11 mouse cellular contexts compared by ENCODE assay signal in the genomic region with DNA sequence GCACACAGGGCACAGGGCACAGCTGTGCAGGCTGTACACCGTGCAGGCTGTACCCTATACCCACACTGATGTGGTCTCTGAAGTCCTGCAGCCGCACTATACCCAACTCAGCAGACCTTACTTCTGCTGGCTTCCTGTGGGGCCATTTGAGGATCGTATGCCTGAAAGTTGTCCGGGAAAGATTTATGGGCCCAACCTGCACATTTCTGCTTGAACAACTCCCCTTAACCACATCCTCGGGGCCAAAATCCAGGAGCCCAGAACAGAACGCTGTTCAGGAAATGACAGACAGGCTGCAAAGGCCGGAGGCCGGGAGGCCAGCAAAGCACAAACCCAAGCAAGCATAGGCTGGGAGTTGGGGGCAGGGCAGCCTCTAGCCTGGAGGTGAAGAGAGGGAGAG. TPM values are rescaled to one million over a fixed set of nuclear protein-coding genes. Genes with fewer than 3 reads are reported as not detected.
A peak's percentile ranks its signal among the peaks of the same experiment; 100 is the strongest.
DNase-seq lines count a peak whose midpoint lies in the region; ATAC-seq and TF ChIP-seq lines count a peak whose summit lies in the region.
"Had no signal": no experiment of that assay in that cellular context is flagged by ENCODE, and none has a peak within 500 bp of the region (broad histone marks: within the 10 kb centered on the region; RNA-seq: fewer than 3 reads in every experiment).

No protein-coding gene starts in this region.

- peak overlapping the region; percentile 87 for H3K27ac ChIP-seq in forebrain, embryonic 10.5 days
- H3K27ac ChIP-seq in kidney, postnatal 0 days = no peak overlapping the region
- peak overlapping the region; percentile 29; the same call in 1 of the 2 replicates for H3K27ac ChIP-seq in midbrain, embryonic 16.5 days (ENCODE audit: low read length)

- TF ChIP-seq CTCF in kidney, postnatal 0 days (IDR thresholded peaks at IDR 0.05; ENCODE audit: low read depth) = no peak

- H3K9ac ChIP-seq in kidney, postnatal 0 days (ENCODE audit: low read depth, low read length) = no peak overlapping the region
- H3K9ac ChIP-seq in midbrain, embryonic 16.5 days (ENCODE audit: low read depth, low read length) = no peak overlapping the region

- H3K9me3 ChIP-seq in forebrain, embryonic 10.5 days = peaks cover 14% of the 10 kb centered on the region; the same call in 1 of the 2 replicates
- H3K9me3 ChIP-seq in kidney, postnatal 0 days (replicated peaks; ENCODE audit: low read length) = no peaks in the 10 kb centered on the region
- no peaks in the 10 kb centered on the region for H3K9me3 ChIP-seq in midbrain, embryonic 16.5 days (replicated peaks; ENCODE audit: control insufficient read depth, low read length, poor library complexity, severe bottlenecking)

- peak; percentile 44; the same call in 1 of the 2 replicates for ATAC-seq in kidney, postnatal 0 days (replicated peaks; ENCODE audit: low FRiP score, low read depth)
- ATAC-seq in midbrain, embryonic 16.5 days = no peak

- peaks cover 59% of the 10 kb centered on the region for H3K27me3 ChIP-seq in forebrain, embryonic 10.5 days (ENCODE audit: poor library complexity, severe bottlenecking)
- H3K27me3 ChIP-seq in kidney, postnatal 0 days (ENCODE audit: insufficient read depth, low read length) = no peaks in the 10 kb centered on the region
- no peaks in the 10 kb centered on the region for H3K27me3 ChIP-seq in midbrain, embryonic 16.5 days (ENCODE audit: control insufficient read depth, insufficient read depth, low read depth, low read length)

- no peak overlapping the region for H3K4me2 ChIP-seq in kidney, postnatal 0 days (ENCODE audit: low read length)
- no peak overlapping the region for H3K4me2 ChIP-seq in midbrain, embryonic 16.5 days (ENCODE audit: low read length)

- 0 out of 2 replicates have a peak overlapping the region, but pooled peaks have one; percentile 4 for H3K4me3 ChIP-seq in forebrain, embryonic 10.5 days
- H3K4me3 ChIP-seq in kidney, postnatal 0 days (replicated peaks; ENCODE audit: low read depth, low read length) = no peak overlapping the region
- no peak overlapping the region for H3K4me3 ChIP-seq in midbrain, embryonic 16.5 days (ENCODE audit: low read depth, low read length)

- H3K36me3 ChIP-seq in forebrain, embryonic 10.5 days (replicated peaks) = no peaks in the 10 kb centered on the region
- no peaks in the 10 kb centered on the region for H3K36me3 ChIP-seq in kidney, postnatal 0 days (ENCODE audit: insufficient read depth, low read length)
- H3K36me3 ChIP-seq in midbrain, embryonic 16.5 days (ENCODE audit: control insufficient read depth, insufficient read depth, low read length) = no peaks in the 10 kb centered on the region

- peaks cover 68% of the 10 kb centered on the region for H3K4me1 ChIP-seq in forebrain, embryonic 10.5 days
- H3K4me1 ChIP-seq in kidney, postnatal 0 days (replicated peaks; ENCODE audit: insufficient read depth, low read length) = peaks cover 13% of the 10 kb centered on the region
- peaks cover 36% of the 10 kb centered on the region for H3K4me1 ChIP-seq in midbrain, embryonic 16.5 days (ENCODE audit: control insufficient read depth, insufficient read depth, low read length)

- WGBS in forebrain, embryonic 10.5 days = 62% methylated on average over 8 of the region's 8 CpGs
- whole genome bisulfite sequencing in kidney, postnatal 0 days = 6% methylated on average over 8 of the region's 8 CpGs
- 51% methylated on average over 8 of the region's 8 CpGs for WGBS in midbrain, embryonic 16.5 days

- peak; percentile 20 for DNase-seq in kidney, adult 18-20 months
- no peak for DNase-seq in kidney, adult 9 months
- DNase-seq in forebrain, embryonic 10.5 days (ENCODE audit: extremely low spot score, low spot score) = no peak
- DNase-seq in kidney, postnatal 0 days (ENCODE audit: low spot score) = peak; percentile 77
- DNase-seq in urinary bladder, postnatal 36 days (ENCODE audit: low spot score in 2 of 2) = no peak
- no peak for DNase-seq in frontal cortex, postnatal 36 days (ENCODE audit: low spot score in 2 of 2)
- no peak for DNase-seq in frontal cortex, postnatal 25 days (ENCODE audit: low spot score in 2 of 2)
- DNase-seq: heart, postnatal 10 days; layer of hippocampus, postnatal 36 days; lung, adult 2 months had no signal

RNA-seq across cellular contexts. Expression of a gene that starts 41.0 kb away (rescaled TPM):
- 1,247 and 1,263 TPM in 2 replicates for polyA plus RNA-seq in forebrain, embryonic 10.5 days (2016; fragmentation: Nextera tagmentation; extraction: Ambion mirVana)
- polyA plus RNA-seq in kidney, postnatal 0 days (2015; fragmentation: Nextera tagmentation; extraction: Ambion mirVana) = 1,461 and 1,709 TPM in 2 replicates
- 818 and 819 TPM in 2 replicates for polyA plus RNA-seq in midbrain, embryonic 16.5 days (2015; fragmentation: Nextera tagmentation; extraction: Ambion mirVana)

Comparison
In these comparisons a context has a peak if more than half of its experiments do, and no peak if none do; other contexts are left out.
1. DNase-seq: peak in kidney, adult 18-20 months (single experiment) and kidney, postnatal 0 days (single experiment); none in kidney, adult 9 months (single experiment), forebrain, embryonic 10.5 days (single experiment), urinary bladder, postnatal 36 days (0 of 2), frontal cortex, postnatal 36 days (0 of 2) and frontal cortex, postnatal 25 days (0 of 2).